Comparison of ENCODE assay signal across 13 mouse cellular contexts in the genomic region with DNA sequence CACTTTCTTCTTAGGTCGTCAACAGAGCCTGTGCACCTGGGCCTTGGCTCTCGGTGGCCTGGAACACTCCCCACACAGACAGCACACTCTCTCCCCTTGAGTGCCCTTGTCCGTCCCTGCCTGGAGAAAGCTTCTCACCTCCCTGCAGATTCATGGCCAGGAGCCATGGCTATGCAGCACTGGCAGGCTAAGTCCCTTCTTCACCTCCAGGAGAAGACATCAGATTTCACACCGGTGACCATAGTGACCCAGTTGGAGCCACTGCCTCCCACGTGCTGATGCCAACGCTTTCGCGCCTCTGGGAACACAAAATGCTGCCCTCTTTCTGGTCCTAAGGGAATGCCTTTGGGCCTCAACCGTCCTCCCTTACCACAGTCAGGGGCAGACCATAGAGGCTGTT.
DNase-seq lines count a peak whose midpoint lies in the region; ATAC-seq lines count a peak whose summit lies in the region.
"Had no signal": no experiment of that assay in that cellular context is flagged by ENCODE, and none has a peak within 500 bp of the region (broad histone marks: within the 10 kb centered on the region; RNA-seq: fewer than 3 reads in every experiment).

No protein-coding gene starts in this region.

- no peaks in the 10 kb centered on the region for H3K9me3 ChIP-seq in hindbrain, embryonic 16.5 days (ENCODE audit: control insufficient read depth, low read length)
- no peaks in the 10 kb centered on the region for H3K9me3 ChIP-seq in hindbrain, embryonic 12.5 days (replicated peaks)
- H3K9me3 ChIP-seq: embryonic facial prominence, embryonic 13.5 days had no signal

- H3K4me2 ChIP-seq in hindbrain, embryonic 16.5 days (ENCODE audit: low read length): no peak overlapping the region
- H3K4me2 ChIP-seq in hindbrain, embryonic 12.5 days (replicated peaks): no peak overlapping the region
- H3K4me2 ChIP-seq: embryonic facial prominence, embryonic 13.5 days; lung, embryonic 14.5 days had no signal

- H3K4me3 ChIP-seq in hindbrain, embryonic 16.5 days (ENCODE audit: low read length): no peak overlapping the region
- H3K4me3 ChIP-seq in hindbrain, embryonic 12.5 days: no peak overlapping the region
- H3K4me3 ChIP-seq: embryonic facial prominence, embryonic 13.5 days; megakaryocyte, embryonic 14.5 days had no signal

- DNase-seq in adrenal gland, postnatal 14 days: peak; percentile 68
- DNase-seq in adrenal gland, adult (ENCODE audit: inconsistent age in 2 of 2, low spot score in 1 of 2): no peak
- DNase-seq in cerebellum, adult 18-20 months: peak; percentile 30 to 52
- peak; percentile 31 for DNase-seq in gastrocnemius, postnatal 14 days
- DNase-seq in retina, postnatal 1 day: no peak
- no peak for DNase-seq in testis, postnatal 10 days (ENCODE audit: low spot score)
- DNase-seq: liver; lung, embryonic 14.5 days had no signal

- no peak overlapping the region for H3K27ac ChIP-seq in hindbrain, embryonic 16.5 days (ENCODE audit: low read depth, low read length)
- H3K27ac ChIP-seq in hindbrain, embryonic 12.5 days: no peak overlapping the region
- H3K27ac ChIP-seq: embryonic facial prominence, embryonic 13.5 days had no signal

- intact Hi-C loops in gastrocnemius, postnatal 14 days (cut with DNase I; ENCODE audit: low total_unique reads): no loop called here

- 0 out of 2 replicates have a peak, but pooled peaks cover 2% of the 10 kb centered on the region for H3K4me1 ChIP-seq in hindbrain, embryonic 16.5 days (ENCODE audit: control insufficient read depth, insufficient read depth, low read depth, low read length)
- H3K4me1 ChIP-seq in hindbrain, embryonic 12.5 days: no peaks in the 10 kb centered on the region
- H3K4me1 ChIP-seq: embryonic facial prominence, embryonic 13.5 days; megakaryocyte, embryonic 14.5 days had no signal

- no peaks in the 10 kb centered on the region for H3K36me3 ChIP-seq in hindbrain, embryonic 16.5 days (ENCODE audit: control insufficient read depth, insufficient read depth, low read length)
- no peaks in the 10 kb centered on the region for H3K36me3 ChIP-seq in hindbrain, embryonic 12.5 days
- H3K36me3 ChIP-seq: embryonic facial prominence, embryonic 13.5 days had no signal

- WGBS in hindbrain, embryonic 16.5 days: 66% methylated on average over 9 of the region's 9 CpGs
- WGBS in hindbrain, embryonic 12.5 days: 80% methylated on average over 9 of the region's 9 CpGs

- H3K27me3 ChIP-seq in hindbrain, embryonic 16.5 days (replicated peaks; ENCODE audit: control insufficient read depth, insufficient read depth, low read length): no peaks in the 10 kb centered on the region
- H3K27me3 ChIP-seq in hindbrain, embryonic 12.5 days: no peaks in the 10 kb centered on the region
- H3K27me3 ChIP-seq: embryonic facial prominence, embryonic 13.5 days had no signal

- no peak overlapping the region for H3K9ac ChIP-seq in hindbrain, embryonic 16.5 days (ENCODE audit: low read depth, low read length)
- no peak overlapping the region for H3K9ac ChIP-seq in hindbrain, embryonic 12.5 days
- H3K9ac ChIP-seq: embryonic facial prominence, embryonic 13.5 days; lung, embryonic 14.5 days had no signal

- 0 out of 2 replicates have a peak, but pooled peaks have one; percentile 29 for ATAC-seq in hindbrain, embryonic 16.5 days
- ATAC-seq in hindbrain, embryonic 12.5 days (ENCODE audit: low FRiP score): no peak
- ATAC-seq: intestine, embryonic 16.5 days had no signal

Comparison
In these comparisons a context has a peak if more than half of its experiments do, and no peak if none do; other contexts are left out.
1. DNase-seq: peak in adrenal gland, postnatal 14 days (single experiment), cerebellum, adult 18-20 months (2 of 2) and gastrocnemius, postnatal 14 days (single experiment); none in adrenal gland, adult (0 of 2), retina, postnatal 1 day (single experiment) and testis, postnatal 10 days (single experiment).